Mouse (Mus musculus): ENCODE measurements around the gene Pacs1. TPM values are rescaled to one million over a fixed set of nuclear protein-coding genes. Genes with fewer than 3 reads are reported as not detected.
"Not testable (repeated sequence)": the region's sequence is repeated elsewhere in the genome, so short reads cannot be mapped to it uniquely, and the experiment has no call there.

Gene Pacs1
- polyA plus RNA-seq, 1 experiment = 18.3 TPM

GRCm38 (mm10) chr19:5224077-5224476 is 48.8 kb downstream of the Pacs1 start:
- no peaks in the 10 kb centered on the region for H3K36me3 ChIP-seq (ENCODE audit: control insufficient read depth, insufficient read depth, low read length, poor library complexity, severe bottlenecking)
- H3K27me3 ChIP-seq (ENCODE audit: control insufficient read depth, insufficient read depth, low read length, poor library complexity, severe bottlenecking) = no peaks in the 10 kb centered on the region
- H3K4me1 ChIP-seq (ENCODE audit: control insufficient read depth, insufficient read depth, low read length) = peaks cover 3% of the 10 kb centered on the region
- H3K9ac ChIP-seq (ENCODE audit: low read depth, poor library complexity, severe bottlenecking) = no peak overlapping the region
- peak overlapping the region; percentile 30; the same call in 1 of the 2 replicates for H3K27ac ChIP-seq (ENCODE audit: insufficient read depth, low read length)
- H3K4me3 ChIP-seq (ENCODE audit: low read depth, low read length) = no peak overlapping the region
- TF ChIP-seq EP300 (IDR thresholded peaks at IDR 0.05; ENCODE audit: insufficient read depth, low read depth, low read length) (no peak), CTCF (IDR thresholded peaks at IDR 0.05; ENCODE audit: low read depth, low read length) (no peak), POLR2A (IDR thresholded peaks at IDR 0.05; ENCODE audit: insufficient read depth, low read length) (no peak)
- no peaks in the 10 kb centered on the region for H3K9me3 ChIP-seq (replicated peaks; ENCODE audit: control insufficient read depth, insufficient read depth, low read length, poor library complexity, severe bottlenecking)

DNA sequence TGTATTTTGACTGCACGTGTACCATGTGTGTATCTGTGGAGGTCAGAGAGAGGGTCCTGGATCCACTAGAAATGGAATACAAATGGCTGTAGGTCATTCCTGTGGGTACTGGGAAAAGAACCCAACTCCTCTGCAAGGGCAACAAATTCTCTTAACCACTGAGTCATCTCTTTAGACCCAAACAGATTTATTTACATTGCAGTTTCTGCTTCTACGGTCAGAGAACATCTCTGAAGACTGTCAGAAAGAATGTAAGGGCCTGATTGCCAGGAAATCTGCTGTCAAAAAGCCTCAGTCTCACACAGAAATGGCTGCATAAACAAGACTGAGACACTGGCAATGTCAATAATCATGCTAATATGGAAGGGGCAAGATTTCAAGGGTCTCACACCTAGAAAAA is 51.0 kb downstream of the Pacs1 start:
- no peak overlapping the region for H3K27ac ChIP-seq (ENCODE audit: insufficient read depth, low read length)
- H3K9ac ChIP-seq (ENCODE audit: low read depth, poor library complexity, severe bottlenecking) = no peak overlapping the region
- H3K4me3 ChIP-seq (ENCODE audit: low read depth, low read length) = no peak overlapping the region
- H3K4me1 ChIP-seq (ENCODE audit: control insufficient read depth, insufficient read depth, low read length) = peaks cover 3% of the 10 kb centered on the region
- TF ChIP-seq POLR2A (IDR thresholded peaks at IDR 0.05; ENCODE audit: insufficient read depth, low read length) = no peak
- no peak for TF ChIP-seq EP300 (IDR thresholded peaks at IDR 0.05; ENCODE audit: insufficient read depth, low read depth, low read length)
- no peak for TF ChIP-seq CTCF (IDR thresholded peaks at IDR 0.05; ENCODE audit: low read depth, low read length)
- no peaks in the 10 kb centered on the region for H3K36me3 ChIP-seq (ENCODE audit: control insufficient read depth, insufficient read depth, low read length, poor library complexity, severe bottlenecking)
- H3K9me3 ChIP-seq (replicated peaks; ENCODE audit: control insufficient read depth, insufficient read depth, low read length, poor library complexity, severe bottlenecking) = no peaks in the 10 kb centered on the region
- H3K27me3 ChIP-seq (ENCODE audit: control insufficient read depth, insufficient read depth, low read length, poor library complexity, severe bottlenecking) = no peaks in the 10 kb centered on the region

GRCm38 (mm10) chr19:5221219-5221723 is 51.6 kb downstream of the Pacs1 start:
- H3K4me3 ChIP-seq (ENCODE audit: low read depth, low read length); H3K36me3 ChIP-seq (ENCODE audit: control insufficient read depth, insufficient read depth, low read length, poor library complexity, severe bottlenecking); H3K9ac ChIP-seq (ENCODE audit: low read depth, poor library complexity, severe bottlenecking); H3K9me3 ChIP-seq (replicated peaks; ENCODE audit: control insufficient read depth, insufficient read depth, low read length, poor library complexity, severe bottlenecking); H3K27ac ChIP-seq (ENCODE audit: insufficient read depth, low read length); H3K4me1 ChIP-seq (ENCODE audit: control insufficient read depth, insufficient read depth, low read length); H3K27me3 ChIP-seq (ENCODE audit: control insufficient read depth, insufficient read depth, low read length, poor library complexity, severe bottlenecking): not testable (repeated sequence)

- H3K9ac ChIP-seq (ENCODE audit: low read depth, poor library complexity, severe bottlenecking) = no peak overlapping the region
- peaks cover 3% of the 10 kb centered on the region for H3K4me1 ChIP-seq (ENCODE audit: control insufficient read depth, insufficient read depth, low read length)
- no peaks in the 10 kb centered on the region for H3K9me3 ChIP-seq (replicated peaks; ENCODE audit: control insufficient read depth, insufficient read depth, low read length, poor library complexity, severe bottlenecking)
- H3K4me3 ChIP-seq (ENCODE audit: low read depth, low read length) = no peak overlapping the region
- H3K27ac ChIP-seq (ENCODE audit: insufficient read depth, low read length) = no peak overlapping the region
- no peaks in the 10 kb centered on the region for H3K27me3 ChIP-seq (ENCODE audit: control insufficient read depth, insufficient read depth, low read length, poor library complexity, severe bottlenecking)
- TF ChIP-seq POLR2A (IDR thresholded peaks at IDR 0.05; ENCODE audit: insufficient read depth, low read length) (no peak), CTCF (IDR thresholded peaks at IDR 0.05; ENCODE audit: low read depth, low read length) (no peak), EP300 (IDR thresholded peaks at IDR 0.05; ENCODE audit: insufficient read depth, low read depth, low read length) (no peak)
- H3K36me3 ChIP-seq (ENCODE audit: control insufficient read depth, insufficient read depth, low read length, poor library complexity, severe bottlenecking) = no peaks in the 10 kb centered on the region
Observed at GRCm38 (mm10) chr19:5220389-5220788, 52.5 kb downstream of the Pacs1 start.

DNA sequence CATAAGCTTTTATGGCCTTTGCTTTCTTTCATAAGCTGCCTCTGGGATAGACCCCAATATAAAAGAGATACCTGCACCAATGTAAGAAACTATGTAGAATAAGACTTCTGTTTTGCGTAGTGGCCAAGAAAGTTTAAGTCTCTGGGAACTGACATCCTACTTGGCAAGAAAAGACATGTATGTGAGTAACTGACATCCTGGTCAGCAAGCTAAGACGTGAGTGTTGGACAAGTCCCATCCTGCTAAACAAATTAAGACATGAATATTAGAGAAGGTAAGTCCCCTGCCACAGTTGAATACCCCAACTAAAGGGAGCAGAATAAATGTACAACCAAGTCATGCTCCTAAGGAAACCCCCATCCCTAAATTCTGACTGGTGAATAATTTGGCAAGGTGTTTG is 71.2 kb downstream of the Pacs1 start:
- no peaks in the 10 kb centered on the region for H3K27me3 ChIP-seq (ENCODE audit: control insufficient read depth, insufficient read depth, low read length, poor library complexity, severe bottlenecking)
- H3K27ac ChIP-seq (ENCODE audit: insufficient read depth, low read length) = no peak overlapping the region
- no peaks in the 10 kb centered on the region for H3K4me1 ChIP-seq (ENCODE audit: control insufficient read depth, insufficient read depth, low read length)
- no peaks in the 10 kb centered on the region for H3K9me3 ChIP-seq (replicated peaks; ENCODE audit: control insufficient read depth, insufficient read depth, low read length, poor library complexity, severe bottlenecking)
- H3K36me3 ChIP-seq (ENCODE audit: control insufficient read depth, insufficient read depth, low read length, poor library complexity, severe bottlenecking) = no peaks in the 10 kb centered on the region
- no peak overlapping the region for H3K4me3 ChIP-seq (ENCODE audit: low read depth, low read length)
- TF ChIP-seq POLR2A (IDR thresholded peaks at IDR 0.05; ENCODE audit: insufficient read depth, low read length) (no peak), EP300 (IDR thresholded peaks at IDR 0.05; ENCODE audit: insufficient read depth, low read depth, low read length) (no peak), CTCF (IDR thresholded peaks at IDR 0.05; ENCODE audit: low read depth, low read length) (no peak)
- H3K9ac ChIP-seq (ENCODE audit: low read depth, poor library complexity, severe bottlenecking) = no peak overlapping the region

DNA sequence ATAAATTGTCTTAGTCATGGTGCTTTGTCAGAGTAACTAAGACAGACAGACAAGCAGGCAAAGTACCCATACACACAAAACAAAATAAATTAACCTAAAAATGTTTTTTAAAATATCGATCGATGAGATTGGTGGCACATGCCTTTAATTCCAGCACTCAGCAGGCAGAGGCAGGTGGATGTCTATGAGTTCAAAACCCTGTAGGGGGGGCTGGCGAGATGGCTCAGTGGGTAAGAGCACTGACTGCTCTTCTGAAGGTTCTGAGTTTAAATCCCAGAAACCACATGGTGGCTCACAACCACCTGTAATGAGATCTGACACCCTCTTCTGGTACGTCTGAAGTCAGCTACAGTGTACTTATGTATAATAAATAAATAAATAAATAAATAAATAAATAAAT is 72.3 kb downstream of the Pacs1 start:
- H3K9me3 ChIP-seq (replicated peaks; ENCODE audit: control insufficient read depth, insufficient read depth, low read length, poor library complexity, severe bottlenecking); H3K27me3 ChIP-seq (ENCODE audit: control insufficient read depth, insufficient read depth, low read length, poor library complexity, severe bottlenecking); H3K9ac ChIP-seq (ENCODE audit: low read depth, poor library complexity, severe bottlenecking); H3K4me1 ChIP-seq (ENCODE audit: control insufficient read depth, insufficient read depth, low read length); H3K4me3 ChIP-seq (ENCODE audit: low read depth, low read length); H3K27ac ChIP-seq (ENCODE audit: insufficient read depth, low read length); H3K36me3 ChIP-seq (ENCODE audit: control insufficient read depth, insufficient read depth, low read length, poor library complexity, severe bottlenecking): not testable (repeated sequence)

Data from ES-Bruce4 (cell line).